Mouse (Mus musculus) erythroblast, embryonic 14.5 days (primary cell): ENCODE measurements around the gene Eif2ak4.

Source experiments
- GATA1 ChIP-seq: IDR thresholded peaks from 2 replicates; pipeline ENCODE4 v1.6.1; 2012; ENCODE audit warnings: low read length, inconsistent platforms, mixed read lengths
- TAL1 ChIP-seq: IDR thresholded peaks from 3 replicates; pipeline ENCODE4 v1.6.1; 2012; ENCODE audit warnings: low read length, inconsistent platforms, mixed read lengths

DNA sequence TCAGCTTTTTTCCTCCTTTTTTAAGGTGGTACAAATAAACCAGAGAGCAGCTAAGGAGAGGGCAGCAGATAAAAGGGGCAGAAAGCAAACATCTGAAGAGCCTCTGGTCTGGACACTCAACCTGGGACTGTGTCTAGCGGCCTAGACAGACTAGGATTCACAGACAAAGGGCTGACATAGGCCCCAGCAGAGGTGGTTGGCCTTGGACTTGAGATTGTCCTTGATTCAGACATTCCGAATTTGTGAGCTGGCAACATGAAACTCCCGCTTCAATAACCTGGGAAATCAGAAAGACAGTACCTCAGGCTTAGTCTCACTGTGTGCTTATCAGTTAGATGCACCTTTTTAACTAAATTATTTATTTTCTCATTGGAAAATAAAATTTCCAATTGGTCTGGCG, 29.7 kb downstream of the Eif2ak4 start:
- TF ChIP-seq GATA1 (no peak), TAL1 (no peak)
